Mouse (Mus musculus) 3T3-L1 (cell line): ENCODE measurements at regions not wholly inside any gene's neighbourhood (a gene's known extent, or its start where the extent isn't known, plus 50 kb on each side); places are given as distances from the start of the nearest gene placed in this dataset.
A peak's percentile ranks its signal among the peaks of the same experiment; 100 is the strongest.

Experiments used
- DNase-seq: peaks from one replicate; pipeline ENCODE4 v3.0.0-alpha.2; 2015; ENCODE audit warnings: low read depth, low spot score

- DNase-seq = no peak
These were observed 147.2 kb downstream of the Nr2f2 start for GRCm38 (mm10) chr7:70219310-70219709.

- DNase-seq = no peak
These were observed 149.4 kb downstream of the Nr2f2 start for GRCm38 (mm10) chr7:70217137-70217536.

- no peak for DNase-seq
These were observed 152.5 kb downstream of the Nr2f2 start for GRCm38 (mm10) chr7:70213970-70214520.

- DNase-seq = peak; percentile 73
These were observed 160.6 kb downstream of the Nr2f2 start for GRCm38 (mm10) chr7:70205900-70206299.

GRCm38 (mm10) chr7:70200188-70200587 is 166.3 kb downstream of the Nr2f2 start:
- no peak for DNase-seq

- no peak for DNase-seq
These were observed 187.6 kb downstream of the Nr2f2 start for GRCm38 (mm10) chr7:70178956-70179355.

GRCm38 (mm10) chr7:70178006-70178405 is 188.5 kb downstream of the Nr2f2 start:
- DNase-seq = no peak

- DNase-seq = no peak
These were observed 189.8 kb downstream of the Nr2f2 start for GRCm38 (mm10) chr7:70176686-70177259.

GRCm38 (mm10) chr7:70176086-70176485 is 190.4 kb downstream of the Nr2f2 start:
- DNase-seq = no peak

- DNase-seq = no peak
These were observed 194.1 kb downstream of the Nr2f2 start for GRCm38 (mm10) chr7:70172431-70172830.

GRCm38 (mm10) chr7:70171456-70171855 is 195.1 kb downstream of the Nr2f2 start:
- no peak for DNase-seq

GRCm38 (mm10) chr7:70168080-70168479 is 198.5 kb downstream of the Nr2f2 start:
- no peak for DNase-seq

GRCm38 (mm10) chr7:70166081-70166480 is 200.5 kb downstream of the Nr2f2 start:
- no peak for DNase-seq

- DNase-seq = no peak
These were observed 201.0 kb downstream of the Nr2f2 start for GRCm38 (mm10) chr7:70165501-70165900.

GRCm38 (mm10) chr7:70164691-70165193 is 201.8 kb downstream of the Nr2f2 start:
- DNase-seq = no peak

- no peak for DNase-seq
These were observed 208.0 kb downstream of the Nr2f2 start for GRCm38 (mm10) chr7:70158531-70158930.

- DNase-seq = peak; percentile 77
These were observed 221.7 kb downstream of the Nr2f2 start for GRCm38 (mm10) chr7:70144726-70145271.

- no peak for DNase-seq
These were observed 229.7 kb downstream of the Nr2f2 start for GRCm38 (mm10) chr7:70136837-70137236.

GRCm38 (mm10) chr7:70135416-70135815 is 231.1 kb downstream of the Nr2f2 start:
- no peak for DNase-seq

- no peak for DNase-seq
These were observed 236.6 kb downstream of the Nr2f2 start for GRCm38 (mm10) chr7:70129963-70130362.

GRCm38 (mm10) chr7:70122818-70123217 is 243.7 kb downstream of the Nr2f2 start:
- no peak for DNase-seq

- no peak for DNase-seq
These were observed 247.0 kb downstream of the Nr2f2 start for GRCm38 (mm10) chr7:70119517-70119916.

- DNase-seq = no peak
These were observed 247.6 kb downstream of the Nr2f2 start for GRCm38 (mm10) chr7:70118971-70119370.
